Mouse (Mus musculus): ENCODE measurements around the gene Prph2.

DNA sequence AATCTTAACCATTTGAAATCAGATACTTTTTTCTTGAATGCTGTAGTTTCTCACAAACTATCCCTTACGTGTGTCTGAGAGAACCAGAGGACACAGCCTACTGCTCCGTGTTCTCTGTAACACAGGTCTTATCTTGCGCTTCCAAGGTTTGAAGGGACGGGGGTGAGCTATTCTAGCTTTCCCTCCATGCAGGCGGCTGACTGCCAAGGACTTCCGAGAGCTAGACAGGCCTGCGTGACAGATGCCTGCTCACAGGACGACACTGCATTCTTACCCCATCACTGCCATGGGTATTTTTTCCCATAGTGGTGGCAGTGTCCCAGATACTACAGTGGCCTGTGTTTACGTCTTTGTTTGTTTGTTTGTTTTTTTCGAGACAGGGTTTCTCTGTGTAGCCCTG, 50.0 kb downstream of the Prph2 start:
- no peak for TF ChIP-seq POLR2A (IDR thresholded peaks at IDR 0.05; ENCODE audit: control insufficient read depth, low read depth, low read length)
- no peak for TF ChIP-seq CTCF (IDR thresholded peaks at IDR 0.05; ENCODE audit: control insufficient read depth, insufficient read depth, insufficient replicate concordance, low read depth, low read length)

Data from testis, adult 2 months (tissue).